Mouse (Mus musculus) embryonic facial prominence, embryonic 15.5 days (tissue): ENCODE results near the gene Usp10. TPM values are rescaled to one million over a fixed set of nuclear protein-coding genes. Genes with fewer than 3 reads are reported as not detected.

ENCODE experiments used
- ATAC-seq: fragments of 200-750 bp; cut with Nextera tagmentation; 2 replicates; pipeline ENCODE4 v1.8.0; 2017; ENCODE audit warnings: low read depth, moderate TSS enrichment; ENCODE audit not compliant: insufficient number of reproducible peaks, low FRiP score, low TSS enrichment
- H3K27ac ChIP-seq: fragments of 300-500 bp; sonication (generic); replicated peaks from 2 replicates; pipeline ENCODE4 v1.5.1; 2015; ENCODE audit warnings: mild to moderate bottlenecking, inconsistent platforms
- H3K27me3 ChIP-seq: fragments of 300-500 bp; sonication (generic); 2 replicates; pipeline ENCODE4 v1.6.1; 2015; ENCODE audit warnings: inconsistent platforms
- H3K36me3 ChIP-seq: fragments of 300-500 bp; sonication (generic); 2 replicates; pipeline ENCODE4 v1.6.1; 2015; ENCODE audit warnings: mild to moderate bottlenecking, inconsistent platforms
- H3K4me1 ChIP-seq: fragments of 300-500 bp; sonication (generic); 2 replicates; pipeline ENCODE4 v1.6.1; 2015; ENCODE audit warnings: inconsistent platforms
- H3K4me2 ChIP-seq: fragments of 300-500 bp; sonication (generic); replicated peaks from 2 replicates; pipeline ENCODE4 v1.6.1; 2015; ENCODE audit warnings: mild to moderate bottlenecking, inconsistent platforms
- H3K4me3 ChIP-seq: fragments of 300-500 bp; sonication (generic); replicated peaks from 2 replicates; pipeline ENCODE4 v1.5.1; 2015; ENCODE audit warnings: mild to moderate bottlenecking, inconsistent platforms
- H3K9ac ChIP-seq: fragments of 300-500 bp; sonication (generic); 2 replicates; pipeline ENCODE4 v1.6.1; 2015; ENCODE audit warnings: inconsistent platforms
- H3K9me3 ChIP-seq: fragments of 300-500 bp; sonication (generic); replicated peaks from 2 replicates; pipeline ENCODE4 v1.6.1; 2016; ENCODE audit warnings: inconsistent platforms
- WGBS: fragments of 180-500 bp; shearing (Covaris S2); methylation state at CpG from one replicate; pipeline ENCODE4 v1.1.7; 2015; 5-methylcytosine and 5-hydroxymethylcytosine counted together
- polyA plus RNA-seq: library from polyadenylated mRNA; unstranded; fragments of >200 nt; fragmentation: Nextera tagmentation; extraction: Ambion mirVana; gene quantifications from 2 replicates; pipeline ENCODE4 v1.2.1, GENCODE M21; 2015

The Usp10 gene
- polyA plus RNA-seq, 1 experiment from 2014 or later = 111 TPM

DNA sequence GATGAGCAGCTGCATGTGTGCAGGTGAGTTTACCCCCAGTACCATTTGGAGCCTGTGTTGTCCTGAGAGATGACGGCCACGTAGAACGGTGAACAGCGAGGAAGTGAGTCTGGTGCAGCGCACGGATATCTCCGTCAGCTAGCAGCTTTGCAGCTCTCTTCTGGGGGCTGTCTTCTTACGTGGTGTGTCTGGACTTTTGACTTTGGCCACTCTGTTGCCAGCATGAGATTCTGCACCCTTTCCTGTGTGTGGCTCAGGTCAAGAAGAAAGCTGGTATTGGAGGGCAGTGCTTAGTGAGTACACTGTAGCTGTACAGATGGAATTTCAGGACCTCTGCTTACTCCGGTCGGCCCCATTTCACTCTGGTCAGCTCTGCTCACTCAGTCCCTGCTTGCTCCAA is 47.9 kb downstream of the Usp10 start:
- H3K9me3 ChIP-seq = no peaks in the 10 kb centered on the region
- no peak overlapping the region for H3K27ac ChIP-seq
- no peak overlapping the region for H3K4me2 ChIP-seq
- no peak overlapping the region for H3K9ac ChIP-seq
- peaks cover 51% of the 10 kb centered on the region for H3K36me3 ChIP-seq
- ATAC-seq = no peak
- H3K4me1 ChIP-seq = peaks cover 6% of the 10 kb centered on the region; the same call in 1 of the 2 replicates
- no peaks in the 10 kb centered on the region for H3K27me3 ChIP-seq
- no peak overlapping the region for H3K4me3 ChIP-seq
- 95% methylated on average over 10 of the region's 10 CpGs for WGBS

DNA sequence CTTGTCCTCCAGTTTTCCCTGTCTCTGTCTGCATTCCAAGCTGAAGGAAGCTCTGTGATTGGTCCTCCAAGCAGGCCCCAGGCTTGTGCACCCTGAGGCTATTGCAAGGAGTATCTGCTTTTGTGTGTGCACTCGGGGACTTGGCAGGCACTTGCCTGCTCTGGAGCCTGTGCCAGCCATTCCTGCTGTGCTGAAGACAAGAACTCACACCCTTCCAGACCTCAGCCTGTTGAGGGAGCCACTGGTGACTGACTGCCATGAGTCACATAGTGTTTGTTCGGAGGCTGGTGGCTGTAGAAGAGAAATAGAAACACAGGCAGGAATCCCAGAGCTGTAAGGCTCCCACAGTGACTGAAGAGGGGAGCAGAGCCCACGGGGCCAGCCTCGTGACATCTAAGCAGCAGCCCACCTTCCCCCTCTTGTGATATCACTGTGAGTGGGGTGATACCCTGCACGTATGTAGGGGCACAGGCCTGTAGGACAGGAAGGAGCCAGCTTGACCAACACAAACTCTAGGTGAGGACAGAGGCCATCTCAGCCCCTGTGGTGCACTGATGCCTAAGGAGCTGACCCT is 50.5 kb downstream of the Usp10 start:
- H3K4me2 ChIP-seq = no peak overlapping the region
- H3K4me3 ChIP-seq = no peak overlapping the region
- no peaks in the 10 kb centered on the region for H3K9me3 ChIP-seq
- H3K9ac ChIP-seq = no peak overlapping the region
- H3K27me3 ChIP-seq = no peaks in the 10 kb centered on the region
- 0 out of 2 replicates have a peak overlapping the region, but pooled peaks have one; percentile 24 for H3K27ac ChIP-seq
- H3K36me3 ChIP-seq = peaks cover 26% of the 10 kb centered on the region
- no peak for ATAC-seq
- WGBS = 52% methylated on average over 5 of the region's 5 CpGs
- H3K4me1 ChIP-seq = peaks cover 12% of the 10 kb centered on the region

- Histone ChIP-seq H3K9ac (no peak overlapping the region), H3K4me3 (no peak overlapping the region), H3K27me3 (no peaks in the 10 kb centered on the region), H3K4me2 (no peak overlapping the region), H3K36me3 (no peaks in the 10 kb centered on the region), H3K4me1 (peaks cover 12% of the 10 kb centered on the region), H3K27ac (peak overlapping the region; percentile 61; the same call in 1 of the 2 replicates), H3K9me3 (no peaks in the 10 kb centered on the region)
- WGBS = 55% methylated on average over 4 of the region's 4 CpGs
- no peak for ATAC-seq
These were observed 54.7 kb downstream of the Usp10 start for GRCm38 (mm10) chr8:119964859-119965258.

DNA sequence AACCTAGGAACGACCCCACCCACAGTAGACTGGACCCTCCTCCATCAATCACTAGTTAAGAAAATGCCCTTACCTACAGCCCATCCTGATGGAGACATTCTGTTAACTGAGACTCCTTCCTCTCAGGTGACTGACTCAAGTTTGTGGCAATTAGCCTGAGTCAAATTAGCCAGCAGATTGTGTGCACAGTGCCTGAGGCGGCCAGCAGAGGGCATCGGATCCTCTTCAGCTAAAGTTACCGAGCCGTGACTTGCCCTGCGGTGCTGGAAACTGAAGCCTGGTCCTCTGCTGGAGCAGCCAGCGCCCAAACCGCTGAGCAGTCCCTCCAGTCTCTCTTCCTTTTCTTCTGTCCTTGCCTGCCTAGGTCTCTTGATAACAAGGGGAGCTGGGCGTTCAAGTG is 57.3 kb downstream of the Usp10 start:
- 86% methylated on average over 9 of the region's 9 CpGs for WGBS
- Histone ChIP-seq H3K27me3 (no peaks in the 10 kb centered on the region), H3K4me2 (no peak overlapping the region), H3K27ac (no peak overlapping the region), H3K36me3 (no peaks in the 10 kb centered on the region), H3K9me3 (no peaks in the 10 kb centered on the region), H3K4me1 (peaks cover 6% of the 10 kb centered on the region; the same call in 1 of the 2 replicates), H3K4me3 (no peak overlapping the region), H3K9ac (no peak overlapping the region)
- ATAC-seq = no peak

- Histone ChIP-seq H3K4me1 (no peaks in the 10 kb centered on the region; the same call in 1 of the 2 replicates), H3K27me3 (no peaks in the 10 kb centered on the region), H3K27ac (no peak overlapping the region), H3K4me3 (no peak overlapping the region), H3K9ac (no peak overlapping the region), H3K36me3 (no peaks in the 10 kb centered on the region), H3K4me2 (no peak overlapping the region), H3K9me3 (no peaks in the 10 kb centered on the region)
- ATAC-seq = no peak
- 73% methylated on average over 9 of the region's 9 CpGs for WGBS
These were observed 60.0 kb downstream of the Usp10 start for GRCm38 (mm10) chr8:119970169-119970568.

DNA sequence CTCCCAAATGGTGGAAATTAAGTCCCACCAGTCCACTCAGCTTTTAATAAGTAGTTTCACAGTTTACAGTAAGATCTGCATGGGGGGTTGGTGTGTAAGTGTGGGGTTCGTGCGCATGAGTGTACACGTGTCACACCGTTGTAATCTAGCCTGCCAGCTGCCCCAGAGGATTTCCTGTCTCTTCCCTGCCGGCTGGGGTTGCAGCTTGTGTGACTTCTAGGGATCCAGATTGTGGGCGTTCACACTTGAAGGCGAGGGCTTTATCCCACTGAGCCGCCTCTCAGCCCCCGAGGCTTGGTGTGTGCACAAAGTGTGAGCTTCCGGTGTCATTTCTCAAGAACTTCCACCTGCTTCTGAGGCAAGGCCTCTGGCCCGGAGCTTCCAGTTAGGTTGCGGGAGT is 62.4 kb downstream of the Usp10 start:
- Histone ChIP-seq H3K9me3 (no peaks in the 10 kb centered on the region), H3K27ac (no peak overlapping the region)
- no peak for ATAC-seq

GRCm38 (mm10) chr8:119978770-119979381 is 68.7 kb downstream of the Usp10 start:
- H3K4me1 ChIP-seq = no peaks in the 10 kb centered on the region; the same call in 1 of the 2 replicates
- WGBS = 65% methylated on average over 11 of the region's 11 CpGs
- H3K9me3 ChIP-seq = no peaks in the 10 kb centered on the region
- no peak for ATAC-seq
- no peaks in the 10 kb centered on the region for H3K36me3 ChIP-seq
- H3K9ac ChIP-seq = no peak overlapping the region
- no peaks in the 10 kb centered on the region for H3K27me3 ChIP-seq
- H3K4me2 ChIP-seq = no peak overlapping the region
- H3K27ac ChIP-seq = no peak overlapping the region
- no peak overlapping the region for H3K4me3 ChIP-seq

More for the DNA sequence above, 62.4 kb downstream of the Usp10 start:
- no peak overlapping the region for H3K4me2 ChIP-seq
- H3K27me3 ChIP-seq = no peaks in the 10 kb centered on the region
- no peak overlapping the region for H3K4me3 ChIP-seq
- H3K9ac ChIP-seq = no peak overlapping the region
- no peaks in the 10 kb centered on the region for H3K36me3 ChIP-seq
- 63% methylated on average over 12 of the region's 12 CpGs for WGBS
- no peaks in the 10 kb centered on the region; the same call in 1 of the 2 replicates for H3K4me1 ChIP-seq

- Histone ChIP-seq H3K27me3 (no peaks in the 10 kb centered on the region), H3K9me3 (no peaks in the 10 kb centered on the region), H3K4me2 (no peak overlapping the region), H3K36me3 (no peaks in the 10 kb centered on the region), H3K9ac (no peak overlapping the region), H3K4me1 (0 out of 2 replicates have a peak, but pooled peaks cover 1% of the 10 kb centered on the region), H3K27ac (no peak overlapping the region), H3K4me3 (no peak overlapping the region)
- whole genome bisulfite sequencing = 72% methylated on average over 4 of the region's 4 CpGs
- ATAC-seq = no peak
These were observed 71.1 kb downstream of the Usp10 start for GRCm38 (mm10) chr8:119981253-119981652.

DNA sequence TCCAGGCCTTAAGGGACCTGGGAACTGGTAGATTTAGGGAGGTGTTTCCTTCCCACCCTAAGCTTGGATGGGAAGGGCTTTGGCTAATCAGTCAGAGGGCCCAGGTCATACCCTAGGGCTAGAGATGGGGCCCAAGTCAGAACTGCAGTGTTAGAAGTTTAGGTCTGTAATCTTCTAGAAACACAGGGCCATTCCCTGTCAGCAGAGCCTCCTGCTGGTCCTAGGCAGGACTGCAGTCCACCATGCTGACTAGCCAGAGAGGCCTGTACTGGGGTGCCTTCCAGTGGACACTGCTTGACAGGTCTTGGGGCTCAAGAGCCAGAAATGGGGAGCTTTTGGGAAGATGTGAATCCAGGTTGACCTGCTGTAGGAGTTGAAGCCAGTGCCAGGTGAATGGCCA is 73.9 kb downstream of the Usp10 start:
- Histone ChIP-seq H3K4me2 (no peak overlapping the region), H3K27me3 (no peaks in the 10 kb centered on the region), H3K9me3 (no peaks in the 10 kb centered on the region), H3K9ac (no peak overlapping the region), H3K4me3 (no peak overlapping the region), H3K27ac (no peak overlapping the region), H3K36me3 (no peaks in the 10 kb centered on the region), H3K4me1 (0 out of 2 replicates have a peak, but pooled peaks cover 3% of the 10 kb centered on the region)
- no peak for ATAC-seq

DNA sequence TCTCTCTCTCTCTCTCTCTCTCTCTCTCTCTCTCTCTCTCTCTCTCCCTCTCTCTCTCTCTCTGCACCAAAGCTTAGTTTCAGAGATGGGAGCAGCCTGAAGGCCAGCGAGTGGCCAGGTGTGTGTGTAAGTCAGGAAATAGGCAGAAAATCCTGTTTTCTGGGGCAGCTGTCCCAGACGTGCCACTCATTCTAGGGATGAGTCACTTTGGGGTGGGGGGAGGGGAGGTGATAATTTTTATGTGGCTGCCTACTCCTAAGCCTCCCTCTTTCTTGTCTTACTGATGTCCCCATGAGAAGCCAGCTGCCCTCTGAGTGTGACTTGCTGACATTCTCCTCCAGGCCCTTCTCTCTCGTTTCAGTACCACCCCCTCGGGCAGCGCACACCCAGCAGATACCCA is 76.0 kb downstream of the Usp10 start:
- Histone ChIP-seq H3K9ac (no peak overlapping the region), H3K4me2 (no peak overlapping the region), H3K36me3 (no peaks in the 10 kb centered on the region), H3K4me1 (0 out of 2 replicates have a peak, but pooled peaks cover 3% of the 10 kb centered on the region), H3K27me3 (peaks cover 3% of the 10 kb centered on the region; the same call in 1 of the 2 replicates), H3K27ac (no peak overlapping the region), H3K4me3 (no peak overlapping the region), H3K9me3 (no peaks in the 10 kb centered on the region)
- 53% methylated on average over 5 of the region's 5 CpGs for WGBS
- no peak for ATAC-seq

- no peak for ATAC-seq
These were observed 77.9 kb downstream of the Usp10 start for GRCm38 (mm10) chr8:119988087-119988486.

GRCm38 (mm10) chr8:119992249-119992648 is 82.1 kb downstream of the Usp10 start, which contains the start of gene Crispld2:
Gene Crispld2 (plus strand): TSS chr8:119992438.
- ATAC-seq = peak; percentile 89
- Histone ChIP-seq H3K27me3 (peaks cover 27% of the 10 kb centered on the region), H3K4me1 (peaks cover 33% of the 10 kb centered on the region), H3K27ac (no peak within 1 kb of the TSS), H3K9me3 (no peaks in the 10 kb centered on the region), H3K4me2 (peak within 1 kb of the TSS; percentile 61), H3K4me3 (peak within 1 kb of the TSS; percentile 40), H3K36me3 (no peaks in the 10 kb centered on the region), H3K9ac (no peak within 1 kb of the TSS)
- under 1% methylated on average over 25 of the region's 25 CpGs for WGBS

More at GRCm38 (mm10) chr8:119988087-119988486, 77.9 kb downstream of the Usp10 start:
- no peak overlapping the region for H3K27ac ChIP-seq
- H3K4me2 ChIP-seq = no peak overlapping the region
- H3K4me3 ChIP-seq = no peak overlapping the region
- WGBS = 74% methylated on average over 15 of the region's 15 CpGs
- H3K27me3 ChIP-seq = peaks cover 22% of the 10 kb centered on the region
- peaks cover 18% of the 10 kb centered on the region for H3K4me1 ChIP-seq
- H3K9me3 ChIP-seq = no peaks in the 10 kb centered on the region
- no peaks in the 10 kb centered on the region for H3K36me3 ChIP-seq
- no peak overlapping the region for H3K9ac ChIP-seq
